Mouse (Mus musculus) liver, embryonic 15.5 days (tissue): ENCODE measurements around the gene Comt. TPM values are rescaled to one million over a fixed set of nuclear protein-coding genes. Genes with fewer than 3 reads are reported as not detected.
A peak's percentile ranks its signal among the peaks of the same experiment; 100 is the strongest.

ENCODE experiments used
- ATAC-seq: fragments of 200-750 bp; cut with Nextera tagmentation; 2 replicates; pipeline ENCODE4 v1.8.0; 2017; ENCODE audit warnings: moderate number of reproducible peaks, mild to moderate bottlenecking, moderate library complexity; ENCODE audit not compliant: insufficient read depth
- H3K27ac ChIP-seq: fragments of 300-500 bp; sonication (generic); replicated peaks from 2 replicates; pipeline ENCODE4 v1.5.1; 2015; ENCODE audit warnings: mild to moderate bottlenecking, inconsistent platforms
- H3K27me3 ChIP-seq: fragments of 300-500 bp; sonication (generic); 2 replicates; pipeline ENCODE4 v1.6.1; 2015; ENCODE audit warnings: mild to moderate bottlenecking, inconsistent platforms
- H3K36me3 ChIP-seq: fragments of 300-500 bp; sonication (generic); replicated peaks from 2 replicates; pipeline ENCODE4 v1.6.1; 2015; ENCODE audit warnings: moderate library complexity, mild to moderate bottlenecking, inconsistent platforms
- H3K4me1 ChIP-seq: fragments of 300-500 bp; sonication (generic); replicated peaks from 2 replicates; pipeline ENCODE4 v1.6.1; 2015; ENCODE audit warnings: inconsistent platforms
- H3K4me2 ChIP-seq: fragments of 300-500 bp; sonication (generic); 2 replicates; pipeline ENCODE4 v1.6.1; 2015; ENCODE audit warnings: moderate library complexity, mild to moderate bottlenecking, inconsistent platforms
- H3K4me3 ChIP-seq: fragments of 300-500 bp; sonication (generic); replicated peaks from 2 replicates; pipeline ENCODE4 v1.5.1; 2015; ENCODE audit warnings: mild to moderate bottlenecking, inconsistent platforms
- H3K9ac ChIP-seq: fragments of 300-500 bp; sonication (generic); 2 replicates; pipeline ENCODE4 v1.6.1; 2015; ENCODE audit warnings: moderate library complexity, mild to moderate bottlenecking, inconsistent platforms
- H3K9me3 ChIP-seq: fragments of 300-500 bp; sonication (generic); replicated peaks from 2 replicates; pipeline ENCODE4 v1.6.1; 2016; ENCODE audit warnings: inconsistent platforms
- WGBS: fragments of 180-500 bp; shearing (Covaris S2); methylation state at CpG from one replicate; pipeline ENCODE4 v1.1.7; 2015; ENCODE audit warnings: mixed read lengths; ENCODE audit not compliant: insufficient replicate concordance; 5-methylcytosine and 5-hydroxymethylcytosine counted together
- polyA plus RNA-seq: library from polyadenylated mRNA; unstranded; fragments of >200 nt; fragmentation: Nextera tagmentation; extraction: Ambion mirVana; gene quantifications from 2 replicates; pipeline ENCODE4 v1.2.1, GENCODE M21; 2015

The Comt gene
- polyA plus RNA-seq, 1 experiment from 2014 or later: 87.6 TPM

DNA sequence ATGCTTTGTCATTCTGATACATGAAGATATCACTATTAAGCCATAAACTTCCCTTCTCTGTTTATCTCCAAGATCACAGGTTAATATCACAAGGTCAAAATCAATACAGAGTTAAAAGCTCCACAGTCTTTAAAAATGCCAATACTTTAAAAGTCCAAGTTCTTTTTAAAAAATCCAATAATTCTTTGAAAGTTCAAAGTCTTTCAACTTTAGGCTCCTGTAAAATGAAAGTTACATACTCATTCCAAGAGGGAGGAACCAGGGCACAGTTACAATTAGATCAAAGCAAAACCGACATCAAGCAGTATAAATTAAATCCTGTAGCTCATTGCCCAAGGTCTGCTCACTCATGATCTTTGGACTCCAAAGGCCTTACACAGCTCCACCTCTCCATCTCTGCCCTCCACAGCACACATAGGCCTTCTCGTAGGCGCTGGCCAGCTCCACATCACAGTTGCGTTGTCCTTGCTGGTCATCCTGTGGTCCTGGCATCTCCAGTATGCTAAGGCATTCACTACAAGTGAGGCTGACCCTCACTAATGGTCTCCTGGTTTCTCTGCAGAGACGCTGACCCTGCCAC is 6.8 kb upstream of the Comt start:
- Histone ChIP-seq H3K27me3 (no peaks in the 10 kb centered on the region), H3K27ac (no peak overlapping the region), H3K9ac (no peak overlapping the region), H3K4me3 (no peak overlapping the region), H3K4me2 (no peak overlapping the region), H3K4me1 (peaks cover 44% of the 10 kb centered on the region), H3K9me3 (no peaks in the 10 kb centered on the region), H3K36me3 (peaks cover 75% of the 10 kb centered on the region)
- no peak for ATAC-seq
- whole genome bisulfite sequencing: 78% methylated on average over 5 of the region's 5 CpGs

DNA sequence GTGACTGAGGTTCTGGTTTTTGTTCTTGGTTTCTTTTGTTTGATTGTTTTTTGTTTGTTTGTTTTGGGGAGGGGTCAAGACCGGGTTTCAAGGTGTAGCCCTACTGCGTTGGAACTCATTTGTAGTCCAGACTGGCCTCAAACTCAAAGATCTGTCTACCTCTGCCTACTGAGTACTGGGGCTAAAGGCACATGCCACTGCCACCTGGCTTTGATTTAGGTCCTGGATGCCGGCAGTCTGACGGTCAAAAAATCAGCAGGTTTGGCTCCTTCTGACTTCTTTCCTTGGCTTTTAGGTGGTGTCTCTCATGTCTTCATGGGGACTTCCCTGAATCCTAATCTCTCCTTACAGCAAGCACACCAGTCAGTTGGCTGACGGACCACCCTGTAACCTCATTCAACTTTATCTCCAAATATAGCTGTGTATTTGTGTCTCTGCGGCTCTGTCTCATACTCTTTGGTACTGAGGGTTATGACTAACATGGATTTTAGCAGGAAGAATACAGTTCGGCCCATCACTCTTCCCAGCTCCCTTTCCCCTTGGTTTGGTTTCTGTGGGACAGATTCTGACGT is 4.1 kb upstream of the Comt start:
- 31% methylated on average over 8 of the region's 8 CpGs for WGBS
- Histone ChIP-seq H3K36me3 (peaks cover 48% of the 10 kb centered on the region), H3K9ac (peak overlapping the region; percentile 77), H3K4me1 (peaks cover 60% of the 10 kb centered on the region), H3K4me2 (peak overlapping the region; percentile 84), H3K27ac (peak overlapping the region; percentile 95), H3K4me3 (peak overlapping the region; percentile 89), H3K9me3 (no peaks in the 10 kb centered on the region), H3K27me3 (no peaks in the 10 kb centered on the region)
- no peak for ATAC-seq

DNA sequence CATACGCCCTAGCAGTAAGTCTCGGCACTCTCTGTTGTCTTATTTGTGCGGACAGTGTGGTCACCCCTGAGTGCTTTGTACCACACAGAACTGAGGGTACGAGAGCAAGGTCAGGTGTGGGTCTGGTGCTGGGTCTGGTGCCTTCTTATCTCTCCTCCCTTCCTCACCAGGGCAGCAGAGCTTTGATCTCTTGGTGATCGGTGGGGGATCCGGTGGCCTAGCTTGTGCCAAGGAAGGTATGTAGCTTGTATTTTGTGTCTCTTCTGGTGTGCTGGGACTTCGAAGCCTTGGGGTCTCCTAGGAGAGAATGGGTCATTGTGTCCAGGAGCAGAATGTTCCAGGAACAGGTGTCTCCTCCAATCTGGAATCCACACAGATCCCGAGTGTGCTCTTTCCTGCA is 3.0 kb upstream of the Comt start:
- Histone ChIP-seq H3K27ac (peak overlapping the region; percentile 95), H3K9ac (peak overlapping the region; percentile 77), H3K4me2 (peak overlapping the region; percentile 84), H3K9me3 (no peaks in the 10 kb centered on the region), H3K4me1 (peaks cover 62% of the 10 kb centered on the region), H3K27me3 (no peaks in the 10 kb centered on the region), H3K4me3 (peak overlapping the region; percentile 89), H3K36me3 (peaks cover 37% of the 10 kb centered on the region)
- WGBS: 28% methylated on average over 8 of the region's 8 CpGs
- no peak for ATAC-seq

DNA sequence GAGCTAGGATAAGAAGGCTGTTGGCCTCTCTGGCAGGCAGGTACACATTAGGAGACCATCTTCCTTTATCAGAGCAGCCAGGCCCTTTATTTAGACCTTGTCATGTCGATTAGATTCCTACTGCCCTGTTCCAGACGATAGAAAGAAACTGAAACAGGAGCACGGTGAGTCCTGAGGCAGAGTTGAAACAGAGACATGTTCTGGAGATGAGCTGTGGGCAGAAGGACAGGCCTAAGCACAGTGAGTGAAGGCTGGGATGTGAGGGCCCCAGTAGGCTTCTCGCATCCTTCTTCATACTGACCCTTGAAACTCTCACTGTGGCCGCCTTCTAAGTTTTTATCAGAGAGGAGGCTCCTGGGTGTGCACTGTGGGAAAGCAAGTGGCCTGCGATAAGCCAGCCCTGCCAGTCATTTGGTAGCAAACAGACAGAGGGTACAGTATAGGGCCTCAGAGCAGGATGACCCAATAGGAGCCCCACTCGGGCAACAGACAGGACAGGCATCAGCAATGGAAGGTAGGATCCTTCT is 1.9 kb upstream of the Comt start:
- Histone ChIP-seq H3K27me3 (no peaks in the 10 kb centered on the region), H3K4me1 (peaks cover 67% of the 10 kb centered on the region), H3K9ac (peak overlapping the region; percentile 77), H3K9me3 (no peaks in the 10 kb centered on the region), H3K4me2 (peak overlapping the region; percentile 84), H3K36me3 (peaks cover 32% of the 10 kb centered on the region), H3K27ac (peak overlapping the region; percentile 95), H3K4me3 (peak overlapping the region; percentile 89)
- WGBS: 22% methylated on average over 7 of the region's 7 CpGs
- ATAC-seq: peak; percentile 95

DNA sequence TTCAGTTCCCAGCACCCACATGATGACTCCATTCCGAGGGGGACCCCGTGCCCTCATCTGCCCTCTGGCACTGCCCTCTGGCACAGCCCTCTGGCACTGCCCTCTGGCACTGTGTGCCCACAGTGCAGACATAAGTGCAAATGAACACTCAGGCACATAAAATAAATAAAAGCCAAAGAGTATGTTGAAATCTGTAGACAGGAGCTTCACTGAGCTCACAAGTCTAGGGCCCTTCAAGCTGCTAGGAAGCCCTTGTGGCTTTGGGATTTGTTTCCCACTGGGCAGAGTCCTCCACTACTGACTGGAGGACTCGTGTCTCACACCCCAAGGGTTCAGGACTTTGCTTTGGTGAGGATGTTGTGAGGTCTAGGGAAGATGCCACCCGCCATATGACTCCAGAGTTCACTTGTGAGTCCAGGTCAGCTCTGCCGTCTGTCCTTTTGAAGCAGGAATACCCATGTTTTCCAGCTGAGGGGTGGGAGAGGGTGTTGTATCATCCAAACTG is 1.4 kb upstream of the Comt start:
- H3K4me3 ChIP-seq: peak overlapping the region; percentile 89
- peaks cover 68% of the 10 kb centered on the region for H3K4me1 ChIP-seq
- peak overlapping the region; percentile 84 for H3K4me2 ChIP-seq
- H3K9ac ChIP-seq: peak overlapping the region; percentile 59
- H3K27ac ChIP-seq: peak overlapping the region; percentile 95
- H3K27me3 ChIP-seq: no peaks in the 10 kb centered on the region
- H3K9me3 ChIP-seq: no peaks in the 10 kb centered on the region
- H3K36me3 ChIP-seq: peaks cover 34% of the 10 kb centered on the region
- 42% methylated on average over 5 of the region's 5 CpGs for WGBS
- no peak for ATAC-seq

DNA sequence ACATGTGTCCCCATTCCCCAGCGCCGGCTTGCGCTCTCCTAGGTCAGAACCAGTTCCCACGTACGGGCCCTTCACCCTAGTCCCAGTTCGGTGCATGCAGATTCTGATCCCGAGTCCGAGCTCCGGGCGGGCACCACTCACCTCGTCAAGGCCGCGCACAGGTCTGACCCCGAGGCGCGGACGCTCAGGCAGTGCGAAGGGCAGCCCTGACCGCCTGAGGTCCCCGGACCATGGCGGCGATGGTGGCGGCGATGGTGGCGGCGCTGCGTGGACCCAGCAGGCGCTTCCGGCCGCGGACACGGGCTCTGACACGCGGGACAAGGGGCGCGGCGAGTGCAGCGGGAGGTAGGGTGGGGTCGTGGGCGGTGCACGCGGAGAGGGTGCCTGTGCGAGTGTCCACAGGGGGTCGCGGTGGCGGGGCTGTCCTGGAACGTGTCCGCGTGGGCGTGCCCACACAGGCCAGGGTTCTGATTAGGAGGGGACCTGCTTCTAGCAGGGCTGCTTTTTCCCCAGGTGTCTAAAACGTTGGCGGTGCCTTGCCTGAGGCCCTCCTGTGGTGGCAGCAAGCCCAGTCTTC is 349 bp downstream of the Comt start, which contains the start of gene Txnrd2:
Txnrd2 (plus strand) TSS at position 170 of the 577 bp plus-strand sequence.
- under 1% methylated on average over 52 of the region's 52 CpGs for WGBS

DNA sequence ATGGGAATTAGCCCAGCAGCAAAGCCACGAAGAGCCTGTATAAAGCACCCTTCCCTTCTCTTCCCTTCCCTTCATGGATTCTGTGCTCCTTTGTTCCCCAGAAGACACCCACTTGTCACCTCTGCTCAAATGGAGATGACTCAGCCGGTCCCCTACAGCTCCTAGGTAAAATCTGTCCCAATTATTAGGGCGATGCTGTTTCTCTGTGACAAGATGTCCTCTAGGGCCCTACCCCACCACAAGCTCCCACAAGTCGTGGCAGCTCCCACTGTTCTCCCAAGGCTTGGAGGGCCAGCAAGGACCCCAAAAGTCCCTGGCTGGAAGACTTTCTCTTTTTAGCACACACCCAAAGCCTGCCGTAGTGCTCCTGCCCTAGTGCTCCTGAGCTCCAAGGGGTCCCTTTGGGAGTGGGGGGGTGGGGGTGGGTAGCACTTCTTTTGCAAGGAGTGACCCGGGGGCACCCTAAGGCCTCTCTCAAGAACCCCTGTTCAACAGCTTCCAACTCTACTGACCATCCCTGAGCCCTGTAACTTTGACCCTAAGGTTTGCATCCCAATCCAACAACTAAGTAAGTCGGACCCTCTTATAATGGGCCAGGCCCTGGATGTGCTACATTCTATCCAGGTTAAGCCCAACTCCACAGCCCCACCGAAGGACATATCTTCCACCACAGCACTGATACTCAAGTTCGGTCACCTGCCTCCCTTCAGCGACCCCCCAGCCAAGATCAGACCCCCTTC is 1.0 kb downstream of the Comt start:
- 5% methylated on average over 10 of the region's 10 CpGs for WGBS
- no peak for ATAC-seq
- Histone ChIP-seq H3K9ac (peak overlapping the region; percentile 92), H3K4me3 (peak overlapping the region; percentile 89), H3K36me3 (peaks cover 32% of the 10 kb centered on the region), H3K4me2 (peak overlapping the region; percentile 84), H3K9me3 (no peaks in the 10 kb centered on the region), H3K4me1 (peaks cover 61% of the 10 kb centered on the region), H3K27ac (peak overlapping the region; percentile 95), H3K27me3 (no peaks in the 10 kb centered on the region)

More for the DNA sequence above, 349 bp downstream of the Comt start, which contains the start of gene Txnrd2:
- Histone ChIP-seq H3K4me1 (peaks cover 62% of the 10 kb centered on the region), H3K27me3 (no peaks in the 10 kb centered on the region), H3K9me3 (no peaks in the 10 kb centered on the region), H3K4me2 (peak within 1 kb of the TSS; percentile 84), H3K4me3 (peak within 1 kb of the TSS; percentile 89), H3K27ac (peak within 1 kb of the TSS; percentile 95), H3K9ac (peak within 1 kb of the TSS; percentile 92), H3K36me3 (peaks cover 32% of the 10 kb centered on the region)
- peak; percentile 57 for ATAC-seq

DNA sequence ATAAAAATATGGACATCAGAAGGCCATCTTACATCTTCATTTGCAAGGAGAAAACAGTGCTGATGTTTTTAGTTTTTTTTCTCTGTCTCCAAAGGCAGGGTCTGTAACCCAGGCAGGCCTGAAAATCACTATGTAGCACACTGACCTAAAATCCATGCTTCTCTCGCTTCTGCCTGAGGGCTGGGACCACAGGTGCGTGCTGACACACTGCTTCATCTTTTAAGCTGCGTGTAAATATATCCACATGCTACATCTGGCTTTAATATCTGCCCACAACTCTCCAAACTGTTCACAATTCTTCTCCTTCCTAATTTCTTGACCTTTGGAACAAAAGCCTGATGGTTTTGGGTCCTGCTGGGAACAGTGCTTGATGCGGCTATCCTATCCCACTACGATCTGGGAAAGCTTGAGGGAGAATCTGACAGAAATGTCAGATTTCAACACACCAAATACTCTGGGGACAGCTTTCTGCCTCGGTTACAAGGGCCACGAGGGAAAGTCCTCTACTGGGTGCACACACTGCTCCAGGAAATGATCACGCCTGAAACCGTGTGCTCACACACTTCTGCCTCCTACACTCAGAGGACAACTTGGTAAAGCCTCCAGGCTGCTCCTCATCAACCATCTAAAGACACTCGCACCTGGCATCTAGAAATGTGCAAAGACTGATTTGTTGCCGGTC is 2.1 kb downstream of the Comt start:
- H3K4me3 ChIP-seq: peak overlapping the region; percentile 89
- no peak for ATAC-seq
- H3K4me1 ChIP-seq: peaks cover 69% of the 10 kb centered on the region
- H3K9me3 ChIP-seq: no peaks in the 10 kb centered on the region
- peak overlapping the region; percentile 92 for H3K9ac ChIP-seq
- peaks cover 36% of the 10 kb centered on the region for H3K36me3 ChIP-seq
- H3K27me3 ChIP-seq: no peaks in the 10 kb centered on the region
- 62% methylated on average over 11 of the region's 11 CpGs for WGBS
- H3K27ac ChIP-seq: peak overlapping the region; percentile 95
- peak overlapping the region; percentile 84 for H3K4me2 ChIP-seq

DNA sequence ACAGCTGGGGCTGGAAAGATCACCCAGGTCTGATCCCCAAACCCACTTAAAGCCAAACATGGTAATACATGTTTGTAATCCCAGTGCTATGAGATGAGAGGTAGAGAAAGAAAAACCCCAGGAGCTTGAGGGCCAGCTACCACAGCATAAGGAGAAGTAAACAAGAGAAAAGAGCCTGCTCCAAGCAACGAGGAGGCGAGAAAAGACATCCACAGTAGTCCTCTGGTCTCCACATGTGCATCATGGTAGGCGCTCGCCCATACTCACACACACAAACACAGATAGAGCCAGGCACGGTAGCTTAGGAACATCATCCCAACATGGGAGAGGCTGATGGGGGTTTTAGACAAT is 2.8 kb downstream of the Comt start:
- no peak for ATAC-seq
- H3K4me2 ChIP-seq: peak overlapping the region; percentile 84
- H3K27ac ChIP-seq: peak overlapping the region; percentile 95
- no peaks in the 10 kb centered on the region for H3K27me3 ChIP-seq
- peaks cover 37% of the 10 kb centered on the region for H3K36me3 ChIP-seq
- H3K4me3 ChIP-seq: peak overlapping the region; percentile 89
- WGBS: 84% methylated on average over 5 of the region's 5 CpGs
- no peaks in the 10 kb centered on the region for H3K9me3 ChIP-seq
- H3K4me1 ChIP-seq: peaks cover 75% of the 10 kb centered on the region
- peak overlapping the region; percentile 92; the same call in 1 of the 2 replicates for H3K9ac ChIP-seq

- Histone ChIP-seq H3K36me3 (peaks cover 42% of the 10 kb centered on the region), H3K4me3 (peak overlapping the region; percentile 89; the same call in 1 of the 2 replicates), H3K4me2 (peak overlapping the region; percentile 84), H3K9me3 (no peaks in the 10 kb centered on the region), H3K27ac (peak overlapping the region; percentile 95), H3K9ac (no peak overlapping the region), H3K27me3 (no peaks in the 10 kb centered on the region), H3K4me1 (peaks cover 80% of the 10 kb centered on the region)
- 81% methylated on average over 7 of the region's 7 CpGs for WGBS
- no peak for ATAC-seq
Measured at GRCm38 (mm10) chr16:18423203-18423914, 3.3 kb downstream of the Comt start.
